Mouse (Mus musculus): ENCODE data around the gene Psen2.

- TF ChIP-seq CTCF (IDR thresholded peaks at IDR 0.05; ENCODE audit: borderline replicate concordance, control insufficient read depth, extremely low read depth, insufficient read depth, low read length, poor library complexity) (no peak), POLR2A (IDR thresholded peaks at IDR 0.05; ENCODE audit: control insufficient read depth, extremely low read depth, insufficient read depth, low read length, poor library complexity) (no peak)
These were observed 71.5 kb downstream of the Psen2 start for GRCm38 (mm10) chr1:180191651-180192220.

Measured in thymus, adult 2 months (tissue).